Mouse (Mus musculus) embryonic facial prominence, embryonic 14.5 days (tissue): ENCODE results near the gene S1pr3. TPM values are rescaled to one million over a fixed set of nuclear protein-coding genes. Genes with fewer than 3 reads are reported as not detected.
A peak's percentile ranks its signal among the peaks of the same experiment; 100 is the strongest.

ENCODE experiments used
- ATAC-seq: fragments of 200-750 bp; cut with Nextera tagmentation; 2 replicates; pipeline ENCODE4 v1.8.0; 2017; ENCODE audit warnings: low read depth, moderate number of reproducible peaks, moderate TSS enrichment
- DNase-seq: peaks from one replicate; pipeline ENCODE4 v3.0.0-alpha.2; 2015; ENCODE audit warnings: low spot score
- H3K27ac ChIP-seq: fragments of 300-500 bp; sonication (generic); replicated peaks from 2 replicates; pipeline ENCODE4 v1.5.1; 2014; ENCODE audit warnings: low read depth, mild to moderate bottlenecking, low read length, moderate library complexity
- H3K27me3 ChIP-seq: fragments of 300-500 bp; sonication (generic); replicated peaks from 2 replicates; pipeline ENCODE4 v1.6.1; 2014; ENCODE audit warnings: low read length; ENCODE audit not compliant: control insufficient read depth, insufficient read depth
- H3K36me3 ChIP-seq: fragments of 300-500 bp; sonication (generic); 2 replicates; pipeline ENCODE4 v1.6.1; 2014; ENCODE audit warnings: low read length, mixed read lengths; ENCODE audit not compliant: control insufficient read depth, insufficient read depth
- H3K4me1 ChIP-seq: fragments of 300-500 bp; sonication (generic); 2 replicates; pipeline ENCODE4 v1.6.1; 2014; ENCODE audit warnings: antibody characterized with exemption, low read length; ENCODE audit not compliant: control insufficient read depth, insufficient read depth
- H3K4me2 ChIP-seq: fragments of 300-500 bp; sonication (generic); 2 replicates; pipeline ENCODE4 v1.6.1; 2014; ENCODE audit warnings: low read depth, mild to moderate bottlenecking, low read length, moderate library complexity, mixed read lengths
- H3K4me3 ChIP-seq: fragments of 300-500 bp; sonication (generic); 2 replicates; pipeline ENCODE4 v1.5.1; 2014; ENCODE audit warnings: low read depth, mild to moderate bottlenecking, low read length
- H3K9ac ChIP-seq: fragments of 300-500 bp; sonication (generic); 2 replicates; pipeline ENCODE4 v1.6.1; 2014; ENCODE audit warnings: low read depth, mild to moderate bottlenecking, low read length, moderate library complexity, mixed read lengths
- H3K9me3 ChIP-seq: fragments of 300-500 bp; sonication (generic); 2 replicates; pipeline ENCODE4 v1.6.1; 2016; ENCODE audit warnings: low read length; ENCODE audit not compliant: control insufficient read depth
- WGBS: fragments of 180-500 bp; shearing (Covaris S2); extraction: QIAGEN DNeasy Blood & Tissue Kit; methylation state at CpG from one replicate; pipeline ENCODE4 v1.1.7; 2014; 5-methylcytosine and 5-hydroxymethylcytosine counted together
- polyA plus RNA-seq: library from polyadenylated mRNA; unstranded; fragments of >200 nt; fragmentation: Nextera tagmentation; extraction: Ambion mirVana; gene quantifications from 2 replicates; pipeline ENCODE4 v1.2.1, GENCODE M21; 2014

Gene S1pr3
- polyA plus RNA-seq, 1 experiment from 2014 or later, result 81.4 TPM

- Histone ChIP-seq H3K4me3 (no peak overlapping the region), H3K4me2 (no peak overlapping the region), H3K4me1 (no peaks in the 10 kb centered on the region), H3K27me3 (no peaks in the 10 kb centered on the region), H3K27ac (no peak overlapping the region), H3K36me3 (no peaks in the 10 kb centered on the region), H3K9me3 (no peaks in the 10 kb centered on the region), H3K9ac (no peak overlapping the region)
- ATAC-seq, result peak; percentile 50; the same call in 1 of the 2 replicates
- 73% methylated on average over 14 of the region's 14 CpGs for WGBS
- no peak for DNase-seq
These were observed 29.0 kb downstream of the S1pr3 start for GRCm38 (mm10) chr13:51437105-51438085.

GRCm38 (mm10) chr13:51442922-51443321 is 34.5 kb downstream of the S1pr3 start:
- H3K4me2 ChIP-seq, result no peak overlapping the region
- H3K9me3 ChIP-seq, result no peaks in the 10 kb centered on the region
- DNase-seq (no peak), ATAC-seq (no peak)
- 83% methylated on average over 8 of the region's 8 CpGs for WGBS
- H3K9ac ChIP-seq, result no peak overlapping the region
- no peak overlapping the region for H3K4me3 ChIP-seq
- no peaks in the 10 kb centered on the region for H3K27me3 ChIP-seq
- H3K36me3 ChIP-seq, result no peaks in the 10 kb centered on the region
- H3K27ac ChIP-seq, result no peak overlapping the region
- no peaks in the 10 kb centered on the region for H3K4me1 ChIP-seq

GRCm38 (mm10) chr13:51446550-51446949 is 38.1 kb downstream of the S1pr3 start:
- 65% methylated on average over 4 of the region's 4 CpGs for WGBS
- no peaks in the 10 kb centered on the region for H3K27me3 ChIP-seq

GRCm38 (mm10) chr13:51456190-51456878 is 47.9 kb downstream of the S1pr3 start:
- Histone ChIP-seq H3K36me3 (no peaks in the 10 kb centered on the region), H3K27ac (no peak overlapping the region), H3K4me3 (no peak overlapping the region), H3K4me1 (no peaks in the 10 kb centered on the region), H3K27me3 (no peaks in the 10 kb centered on the region), H3K9me3 (no peaks in the 10 kb centered on the region), H3K4me2 (no peak overlapping the region), H3K9ac (no peak overlapping the region)
- ATAC-seq (no peak), DNase-seq (no peak)
- WGBS, result 16% methylated on average over 4 of the region's 4 CpGs

More at GRCm38 (mm10) chr13:51446550-51446949, 38.1 kb downstream of the S1pr3 start:
- Histone ChIP-seq H3K36me3 (no peaks in the 10 kb centered on the region), H3K9me3 (no peaks in the 10 kb centered on the region), H3K4me3 (no peak overlapping the region), H3K27ac (no peak overlapping the region), H3K4me1 (no peaks in the 10 kb centered on the region), H3K4me2 (no peak overlapping the region), H3K9ac (no peak overlapping the region)
- ATAC-seq (no peak), DNase-seq (no peak)

GRCm38 (mm10) chr13:51464294-51464693 is 55.9 kb downstream of the S1pr3 start:
- Histone ChIP-seq H3K4me1 (no peaks in the 10 kb centered on the region), H3K9ac (no peak overlapping the region), H3K36me3 (no peaks in the 10 kb centered on the region), H3K9me3 (no peaks in the 10 kb centered on the region; the same call in 1 of the 2 replicates), H3K4me2 (no peak overlapping the region), H3K27me3 (no peaks in the 10 kb centered on the region), H3K4me3 (no peak overlapping the region), H3K27ac (no peak overlapping the region)
- ATAC-seq (no peak), DNase-seq (no peak)
- WGBS, result 48% methylated on average over 4 of the region's 4 CpGs

- WGBS, result 35% methylated on average over 14 of the region's 14 CpGs
These were observed 57.8 kb downstream of the S1pr3 start for GRCm38 (mm10) chr13:51466117-51466841.

GRCm38 (mm10) chr13:51468697-51469250 is 60.3 kb downstream of the S1pr3 start:
- Histone ChIP-seq H3K27me3 (no peaks in the 10 kb centered on the region), H3K4me2 (peak overlapping the region; percentile 32)

More at GRCm38 (mm10) chr13:51466117-51466841, 57.8 kb downstream of the S1pr3 start:
- Histone ChIP-seq H3K36me3 (no peaks in the 10 kb centered on the region), H3K27me3 (no peaks in the 10 kb centered on the region), H3K9me3 (no peaks in the 10 kb centered on the region; the same call in 1 of the 2 replicates), H3K4me2 (no peak overlapping the region), H3K9ac (no peak overlapping the region), H3K27ac (no peak overlapping the region), H3K4me1 (no peaks in the 10 kb centered on the region), H3K4me3 (no peak overlapping the region)
- ATAC-seq (peak; percentile 33; the same call in 1 of the 2 replicates), DNase-seq (peak; percentile 16)

More at GRCm38 (mm10) chr13:51468697-51469250, 60.3 kb downstream of the S1pr3 start:
- H3K9ac ChIP-seq, result no peak overlapping the region
- no peaks in the 10 kb centered on the region for H3K36me3 ChIP-seq
- DNase-seq, result peak; percentile 27
- WGBS, result 54% methylated on average over 17 of the region's 17 CpGs
- H3K4me3 ChIP-seq, result no peak overlapping the region
- no peaks in the 10 kb centered on the region for H3K4me1 ChIP-seq
- no peaks in the 10 kb centered on the region; the same call in 1 of the 2 replicates for H3K9me3 ChIP-seq
- ATAC-seq, result no peak
- no peak overlapping the region for H3K27ac ChIP-seq
